Mouse (Mus musculus) olfactory bulb, adult 2 months (tissue): ENCODE data around the gene Pi4k2a. TPM values are rescaled to one million over a fixed set of nuclear protein-coding genes. Genes with fewer than 3 reads are reported as not detected.

Experiments used
- H3K27ac ChIP-seq: fragments of 200-500 bp; 2 replicates; pipeline ENCODE4 v1.5.1; 2012; ENCODE audit warnings: low read depth, low read length; ENCODE audit not compliant: insufficient read depth
- H3K4me1 ChIP-seq: fragments of 200-500 bp; 2 replicates; pipeline ENCODE4 v1.6.1; 2012; ENCODE audit warnings: low read length; ENCODE audit not compliant: control insufficient read depth, insufficient read depth
- H3K4me3 ChIP-seq: fragments of 200-500 bp; 2 replicates; pipeline ENCODE4 v1.5.1; 2012; ENCODE audit warnings: mild to moderate bottlenecking, low read depth, low read length, moderate library complexity; ENCODE audit not compliant: insufficient read depth
- CTCF ChIP-seq: fragments of 200-500 bp; IDR thresholded peaks from 2 replicates; pipeline ENCODE4 v1.5.1; 2012; ENCODE audit warnings: low read depth, mild to moderate bottlenecking, low read length, moderate library complexity; ENCODE audit not compliant: insufficient read depth
- POLR2A ChIP-seq: fragments of 200-500 bp; IDR thresholded peaks from 2 replicates; pipeline ENCODE4 v1.6.1; 2012; ENCODE audit warnings: mild to moderate bottlenecking, low read depth, low read length, moderate library complexity; ENCODE audit not compliant: insufficient read depth
- WGBS: fragments of 180-500 bp; shearing (Covaris S2); methylation state at CpG from one replicate; pipeline ENCODE4 v1.1.7; 2018; 5-methylcytosine and 5-hydroxymethylcytosine counted together
- polyA plus RNA-seq: library from polyadenylated mRNA; stranded (reverse); fragments of >200 nt; gene quantifications from 2 replicates; pipeline ENCODE4 v1.2.4, GENCODE M21; 2012; ENCODE audit warnings: low replicate concordance; ENCODE audit not compliant: missing spikeins, insufficient read depth, insufficient read length

Pi4k2a gene
- polyA plus RNA-seq, 1 experiment, result not detected

GRCm38 (mm10) chr19:42145210-42145609 lies 54.9 kb downstream of the Pi4k2a start:
- H3K4me3 ChIP-seq, result no peak overlapping the region
- TF ChIP-seq POLR2A (no peak), CTCF (no peak)
- no peak overlapping the region for H3K27ac ChIP-seq
- peaks cover 19% of the 10 kb centered on the region for H3K4me1 ChIP-seq
- 60% methylated on average over 4 of the region's 4 CpGs for WGBS

GRCm38 (mm10) chr19:42145731-42146130 lies 55.5 kb downstream of the Pi4k2a start:
- 96% methylated on average over 2 of the region's 2 CpGs for WGBS
- no peak overlapping the region for H3K4me3 ChIP-seq
- H3K4me1 ChIP-seq, result peaks cover 22% of the 10 kb centered on the region
- H3K27ac ChIP-seq, result no peak overlapping the region
- no peak for TF ChIP-seq POLR2A
- no peak for TF ChIP-seq CTCF

- Histone ChIP-seq H3K4me3 (no peak overlapping the region), H3K4me1 (peaks cover 26% of the 10 kb centered on the region), H3K27ac (no peak overlapping the region)
- WGBS, result 94% methylated on average over 9 of the region's 9 CpGs
- no peak for TF ChIP-seq POLR2A
- TF ChIP-seq CTCF, result no peak
Observed at GRCm38 (mm10) chr19:42146276-42147010, 56.2 kb downstream of the Pi4k2a start.

GRCm38 (mm10) chr19:42147170-42147768 lies 57.0 kb downstream of the Pi4k2a start, which contains the start of gene Marveld1:
Gene Marveld1 (plus strand): TSS chr19:42147400.
- Histone ChIP-seq H3K4me3 (peak within 1 kb of the TSS; percentile 57), H3K4me1 (peaks cover 28% of the 10 kb centered on the region), H3K27ac (peak within 1 kb of the TSS; percentile 84)
- TF ChIP-seq CTCF, result no peak
- TF ChIP-seq POLR2A, result peak; percentile 52; the same call in 1 of the 2 replicates
- WGBS, result 7% methylated on average over 57 of the region's 57 CpGs

- no peak for TF ChIP-seq CTCF
- WGBS, result 1% methylated on average over 63 of the region's 63 CpGs
- peak overlapping the region; percentile 57 for H3K4me3 ChIP-seq
- H3K4me1 ChIP-seq, result peaks cover 28% of the 10 kb centered on the region
- peak overlapping the region; percentile 84 for H3K27ac ChIP-seq
Observed at GRCm38 (mm10) chr19:42147769-42148568, 57.7 kb downstream of the Pi4k2a start.

GRCm38 (mm10) chr19:42148569-42148860 lies 58.2 kb downstream of the Pi4k2a start:
- Histone ChIP-seq H3K4me1 (peaks cover 28% of the 10 kb centered on the region), H3K27ac (peak overlapping the region; percentile 84; the same call in 1 of the 2 replicates), H3K4me3 (peak overlapping the region; percentile 57)
- WGBS, result 41% methylated on average over 7 of the region's 7 CpGs
- no peak for TF ChIP-seq CTCF
- no peak for TF ChIP-seq POLR2A

GRCm38 (mm10) chr19:42151990-42152389 lies 61.7 kb downstream of the Pi4k2a start:
- TF ChIP-seq POLR2A (no peak), CTCF (peak; percentile 73)
- H3K4me1 ChIP-seq, result peaks cover 27% of the 10 kb centered on the region
- 6% methylated on average over 6 of the region's 6 CpGs for WGBS
- H3K27ac ChIP-seq, result no peak overlapping the region
- H3K4me3 ChIP-seq, result no peak overlapping the region

GRCm38 (mm10) chr19:42157493-42158237 lies 67.4 kb downstream of the Pi4k2a start:
- Histone ChIP-seq H3K27ac (no peak overlapping the region), H3K4me3 (no peak overlapping the region), H3K4me1 (no peaks in the 10 kb centered on the region)
- WGBS, result 66% methylated on average over 12 of the region's 12 CpGs
- TF ChIP-seq CTCF (no peak), POLR2A (no peak)

GRCm38 (mm10) chr19:42158246-42159017 lies 68.2 kb downstream of the Pi4k2a start:
- no peak for TF ChIP-seq POLR2A
- no peak for TF ChIP-seq CTCF
- Histone ChIP-seq H3K4me3 (no peak overlapping the region), H3K4me1 (no peaks in the 10 kb centered on the region), H3K27ac (no peak overlapping the region)
- 73% methylated on average over 13 of the region's 13 CpGs for WGBS
